ENCODE assay signal across 20 mouse cellular contexts in genomic region chr15:27475988-27476387, GRCm38 (mm10). TPM values are rescaled to one million over a fixed set of nuclear protein-coding genes. Genes with fewer than 3 reads are reported as not detected.
DNase-seq lines count a peak whose midpoint lies in the region; ATAC-seq and TF ChIP-seq lines count a peak whose summit lies in the region.
"Had no signal": no experiment of that assay in that cellular context is flagged by ENCODE, and none has a peak within 500 bp of the region (broad histone marks: within the 10 kb centered on the region; RNA-seq: fewer than 3 reads in every experiment).

No protein-coding gene starts in this region.

- WGBS in liver, embryonic 11.5 days, result 63% methylated on average over 15 of the region's 15 CpGs
- WGBS in heart, embryonic 12.5 days, result 51% methylated on average over 15 of the region's 15 CpGs
- 79% methylated on average over 15 of the region's 15 CpGs for WGBS in liver, embryonic 14.5 days (ENCODE audit: insufficient replicate concordance)

- peak overlapping the region; percentile 57 for H3K4me3 ChIP-seq in gastrocnemius, adult 2 months
- no peak overlapping the region for H3K4me3 ChIP-seq in liver, embryonic 11.5 days (ENCODE audit: low read depth, low read length)
- no peak overlapping the region for H3K4me3 ChIP-seq in heart, embryonic 12.5 days
- H3K4me3 ChIP-seq in liver, embryonic 14.5 days (ENCODE audit: insufficient read depth in 1 of 2, low read depth in 2 of 2, low read length in 2 of 2), result peak overlapping the region in 1 of 2 experiments; percentile 11; a peak in 1 of 4 replicates
- H3K4me3 ChIP-seq: forebrain, embryonic 13.5 days; neural tube, embryonic 15.5 days had no signal

- H3K9me3 ChIP-seq in liver, embryonic 11.5 days (ENCODE audit: control insufficient read depth, low read length), result no peaks in the 10 kb centered on the region
- no peaks in the 10 kb centered on the region for H3K9me3 ChIP-seq in heart, embryonic 12.5 days (replicated peaks)
- H3K9me3 ChIP-seq in liver, embryonic 14.5 days (ENCODE audit: control insufficient read depth, low read length), result no peaks in the 10 kb centered on the region
- H3K9me3 ChIP-seq: forebrain, embryonic 13.5 days; neural tube, embryonic 15.5 days had no signal

- peaks cover 27% of the 10 kb centered on the region for H3K4me1 ChIP-seq in liver, embryonic 11.5 days (replicated peaks; ENCODE audit: control insufficient read depth, insufficient read depth, low read length)
- H3K4me1 ChIP-seq in heart, embryonic 12.5 days (replicated peaks), result peaks cover 39% of the 10 kb centered on the region
- H3K4me1 ChIP-seq in liver, embryonic 14.5 days (replicated peaks; ENCODE audit: control insufficient read depth in 2 of 2, insufficient read depth in 2 of 2, low read length in 1 of 2), result peaks cover 46 to 50% of the 10 kb centered on the region in 2 experiments

- peak overlapping the region; percentile 85 for H3K27ac ChIP-seq in gastrocnemius, adult 2 months
- H3K27ac ChIP-seq in liver, embryonic 11.5 days (ENCODE audit: low read depth, low read length), result no peak overlapping the region
- H3K27ac ChIP-seq in heart, embryonic 12.5 days (ENCODE audit: poor library complexity, severe bottlenecking), result no peak overlapping the region
- H3K27ac ChIP-seq in liver, embryonic 14.5 days, result no peak overlapping the region
- H3K27ac ChIP-seq: forebrain, embryonic 13.5 days; neural tube, embryonic 15.5 days; stomach, postnatal 0 days had no signal

- no peak overlapping the region for H3K9ac ChIP-seq in liver, embryonic 11.5 days (ENCODE audit: low read depth, low read length)
- H3K9ac ChIP-seq in heart, embryonic 12.5 days, result 0 out of 2 replicates have a peak overlapping the region, but pooled peaks have one; percentile 10
- no peak overlapping the region for H3K9ac ChIP-seq in liver, embryonic 14.5 days (replicated peaks)
- H3K9ac ChIP-seq: forebrain, embryonic 13.5 days; neural tube, embryonic 15.5 days had no signal

- H3K36me3 ChIP-seq in liver, embryonic 11.5 days (ENCODE audit: control insufficient read depth, insufficient read depth, low read length), result no peaks in the 10 kb centered on the region
- H3K36me3 ChIP-seq in heart, embryonic 12.5 days, result no peaks in the 10 kb centered on the region
- H3K36me3 ChIP-seq in liver, embryonic 14.5 days (replicated peaks; ENCODE audit: control insufficient read depth, insufficient read depth, low read depth), result peaks cover 3% of the 10 kb centered on the region; the same call in 1 of the 2 replicates
- H3K36me3 ChIP-seq: neural tube, embryonic 15.5 days had no signal

- DNase-seq in gastrocnemius, adult 2 months, result peak; percentile 69
- no peak for DNase-seq in gastrocnemius, postnatal 14 days
- DNase-seq in liver, embryonic 11.5 days (ENCODE audit: low spot score), result no peak
- no peak for DNase-seq in liver
- DNase-seq in liver, embryonic 14.5 days (ENCODE audit: low read depth in 3 of 3, low spot score in 3 of 3), result no peak
- DNase-seq in ovary, adult 18-20 months (ENCODE audit: low spot score), result no peak
- DNase-seq in ovary, postnatal 10 days (ENCODE audit: low spot score), result no peak
- DNase-seq: adrenal gland, postnatal 25 days; kidney, adult 18-20 months; kidney, postnatal 25 days; lung, postnatal 36 days; thymus, postnatal 36 days had no signal

- TF ChIP-seq EP300 in liver, embryonic 14.5 days (IDR thresholded peaks at IDR 0.05; ENCODE audit: low read depth), result no peak

- ATAC-seq in liver, embryonic 11.5 days (replicated peaks; ENCODE audit: low FRiP score), result no peak
- ATAC-seq in heart, embryonic 12.5 days (ENCODE audit: insufficient number of reproducible peaks, low FRiP score), result no peak
- ATAC-seq in liver, embryonic 14.5 days (ENCODE audit: insufficient read depth), result no peak
- ATAC-seq: activated CD4-positive, CD25-positive, alpha-beta regulatory T cell, adult 4 months; CD4-positive, CD25-positive, alpha-beta regulatory T cell, adult 4 months; forebrain, embryonic 13.5 days; hindbrain, embryonic 16.5 days had no signal

- no peak for TF ChIP-seq CTCF in gastrocnemius, adult 2 months (IDR thresholded peaks at IDR 0.05)
- TF ChIP-seq CTCF in liver, embryonic 14.5 days (IDR thresholded peaks at IDR 0.05; ENCODE audit: low read depth), result no peak

- H3K27me3 ChIP-seq in liver, embryonic 11.5 days (replicated peaks; ENCODE audit: control insufficient read depth, insufficient read depth, low read length), result no peaks in the 10 kb centered on the region
- H3K27me3 ChIP-seq in heart, embryonic 12.5 days (replicated peaks), result no peaks in the 10 kb centered on the region
- H3K27me3 ChIP-seq in liver, embryonic 14.5 days (ENCODE audit: control insufficient read depth, insufficient read depth, low read length), result no peaks in the 10 kb centered on the region
- H3K27me3 ChIP-seq: forebrain, embryonic 13.5 days; neural tube, embryonic 15.5 days had no signal

- intact Hi-C loops in gastrocnemius, adult 2 months (cut with DNase I), result loop anchor here (2.0 to 5.0 kb wide), 2 partner anchors 63 to 76 kb away; no protein-coding TSS in a partner anchor
- intact Hi-C loops in gastrocnemius, postnatal 14 days (cut with DNase I; ENCODE audit: low total_unique reads), result no loop called here

- H3K4me2 ChIP-seq in liver, embryonic 11.5 days, result peak overlapping the region; percentile 46
- peak overlapping the region; percentile 52 for H3K4me2 ChIP-seq in heart, embryonic 12.5 days
- peak overlapping the region; percentile 39 for H3K4me2 ChIP-seq in liver, embryonic 14.5 days (ENCODE audit: low read depth)
- H3K4me2 ChIP-seq: forebrain, embryonic 13.5 days; midbrain, embryonic 11.5 days; neural tube, embryonic 15.5 days had no signal

RNA-seq across cellular contexts. Expression of gene Ank, which starts 9.5 kb away (rescaled TPM):
- total RNA-seq in gastrocnemius, adult 2 months (2021), result 100 to 1,000 TPM; 134 to 142 TPM
- 10 to 100 TPM; 41.5 to 55.1 TPM for total RNA-seq in gastrocnemius, postnatal 14 days (2021)
- polyA plus RNA-seq in liver, embryonic 11.5 days (2014; fragmentation: Nextera tagmentation; extraction: Ambion mirVana), result 13.1 and 14.6 TPM in 2 replicates
- 12.6 and 14.7 TPM in 2 replicates for polyA plus RNA-seq in heart, embryonic 12.5 days (2016; fragmentation: Nextera tagmentation; extraction: Ambion mirVana)
- 22.1 and 24.6 TPM in 2 replicates for polyA plus RNA-seq in liver, embryonic 14.5 days (2012; rRNA removed)
- polyA plus RNA-seq in liver, embryonic 14.5 days (2014; fragmentation: Nextera tagmentation; extraction: Ambion mirVana), result 13.6 and 14.1 TPM in 2 replicates
